Mouse (Mus musculus) lung, embryonic 14.5 days (tissue): Measurements from ENCODE around the gene Map9. TPM values are rescaled to one million over a fixed set of nuclear protein-coding genes. Genes with fewer than 3 reads are reported as not detected.

ENCODE experiments used
- ATAC-seq: fragments of 200-750 bp; cut with Nextera tagmentation; 2 replicates; pipeline ENCODE4 v1.8.0; 2017; ENCODE audit warnings: mild to moderate bottlenecking, moderate TSS enrichment, moderate library complexity; ENCODE audit not compliant: insufficient read depth
- DNase-seq: peaks from one replicate; pipeline ENCODE4 v3.0.0-alpha.2; 2015
- H3K27ac ChIP-seq: fragments of 300-500 bp; sonication (generic); 2 replicates; pipeline ENCODE4 v1.5.1; 2014; ENCODE audit warnings: low read depth, mild to moderate bottlenecking, moderate library complexity
- H3K27me3 ChIP-seq: fragments of 300-500 bp; sonication (generic); 2 replicates; pipeline ENCODE4 v1.6.1; 2014; ENCODE audit warnings: low read length, control low read depth; ENCODE audit not compliant: insufficient read depth
- H3K36me3 ChIP-seq: fragments of 300-500 bp; sonication (generic); 2 replicates; pipeline ENCODE4 v1.6.1; 2014; ENCODE audit warnings: control low read depth; ENCODE audit not compliant: insufficient read depth
- H3K4me1 ChIP-seq: fragments of 300-500 bp; sonication (generic); 2 replicates; pipeline ENCODE4 v1.6.1; 2014; ENCODE audit warnings: antibody characterized with exemption, control low read depth; ENCODE audit not compliant: insufficient read depth
- H3K4me2 ChIP-seq: fragments of 300-500 bp; sonication (generic); 2 replicates; pipeline ENCODE4 v1.6.1; 2014; ENCODE audit warnings: mild to moderate bottlenecking
- H3K4me3 ChIP-seq: fragments of 300-500 bp; sonication (generic); 2 replicates; pipeline ENCODE4 v1.5.1; 2014; ENCODE audit warnings: low read depth, low read length
- H3K9ac ChIP-seq: fragments of 300-500 bp; sonication (generic); 2 replicates; pipeline ENCODE4 v1.6.1; 2014
- H3K9me3 ChIP-seq: fragments of 300-500 bp; sonication (generic); 2 replicates; pipeline ENCODE4 v1.6.1; 2016; ENCODE audit warnings: low read depth, low read length, control low read depth
- CTCF ChIP-seq: IDR thresholded peaks from 2 replicates; pipeline ENCODE4 v1.5.1; 2016; ENCODE audit warnings: antibody characterized with exemption, low read depth
- WGBS: fragments of 180-500 bp; shearing (Covaris S2); extraction: QIAGEN DNeasy Blood & Tissue Kit; methylation state at CpG from one replicate; pipeline ENCODE4 v1.1.7; 2014; 5-methylcytosine and 5-hydroxymethylcytosine counted together
- polyA plus RNA-seq: library from polyadenylated mRNA; unstranded; fragments of >200 nt; fragmentation: Nextera tagmentation; extraction: Ambion mirVana; gene quantifications from 2 replicates; pipeline ENCODE4 v1.2.1, GENCODE M21; 2014

Gene Map9
- polyA plus RNA-seq, 1 experiment from 2014 or later, result 7.9 TPM

GRCm38 (mm10) chr3:82348277-82348860, 9.5 kb upstream of the Map9 start:
- H3K27ac ChIP-seq, result peak overlapping the region; percentile 61; the same call in 1 of the 2 replicates
- TF ChIP-seq CTCF, result no peak
- WGBS, result 9% methylated on average over 2 of the region's 2 CpGs
- no peak overlapping the region for H3K4me2 ChIP-seq
- H3K4me1 ChIP-seq, result peaks cover 4% of the 10 kb centered on the region; the same call in 1 of the 2 replicates
- no peak overlapping the region for H3K4me3 ChIP-seq
- DNase-seq (peak; percentile 82), ATAC-seq (peak; percentile 74)
- no peak overlapping the region for H3K9ac ChIP-seq
- H3K27me3 ChIP-seq, result no peaks in the 10 kb centered on the region
- no peaks in the 10 kb centered on the region for H3K36me3 ChIP-seq
- H3K9me3 ChIP-seq, result no peaks in the 10 kb centered on the region

- no peak overlapping the region for H3K4me3 ChIP-seq
- H3K27me3 ChIP-seq, result no peaks in the 10 kb centered on the region
- H3K9ac ChIP-seq, result no peak overlapping the region
- peak; percentile 59 for TF ChIP-seq CTCF
- WGBS, result 22% methylated on average over 2 of the region's 2 CpGs
- peak; percentile 84 for DNase-seq
- no peak for ATAC-seq
- no peak overlapping the region for H3K27ac ChIP-seq
- no peaks in the 10 kb centered on the region for H3K9me3 ChIP-seq
- peaks cover 4% of the 10 kb centered on the region; the same call in 1 of the 2 replicates for H3K4me1 ChIP-seq
- no peak overlapping the region for H3K4me2 ChIP-seq
- H3K36me3 ChIP-seq, result no peaks in the 10 kb centered on the region
These were observed 7.5 kb upstream of the Map9 start for GRCm38 (mm10) chr3:82350321-82350720.

- WGBS, result under 1% methylated on average over 5 of the region's 5 CpGs
- Histone ChIP-seq H3K9me3 (no peaks in the 10 kb centered on the region), H3K4me1 (no peaks in the 10 kb centered on the region), H3K27ac (no peak overlapping the region), H3K36me3 (no peaks in the 10 kb centered on the region), H3K4me2 (peak overlapping the region; percentile 85), H3K4me3 (peak overlapping the region; percentile 73), H3K9ac (peak overlapping the region; percentile 47; the same call in 1 of the 2 replicates), H3K27me3 (no peaks in the 10 kb centered on the region)
- TF ChIP-seq CTCF, result no peak
- ATAC-seq, result no peak
- DNase-seq, result no peak
These were observed 504 bp upstream of the Map9 start for GRCm38 (mm10) chr3:82357340-82357739.

GRCm38 (mm10) chr3:82359036-82359435, 1.2 kb downstream of the Map9 start:
- Histone ChIP-seq H3K9me3 (no peaks in the 10 kb centered on the region), H3K27ac (no peak overlapping the region), H3K9ac (no peak overlapping the region), H3K4me2 (no peak overlapping the region), H3K4me1 (no peaks in the 10 kb centered on the region), H3K4me3 (no peak overlapping the region), H3K36me3 (no peaks in the 10 kb centered on the region), H3K27me3 (no peaks in the 10 kb centered on the region)
- ATAC-seq, result no peak
- WGBS, result 84% methylated on average over 8 of the region's 8 CpGs
- TF ChIP-seq CTCF, result no peak
- DNase-seq, result no peak

GRCm38 (mm10) chr3:82362452-82362851, 4.6 kb downstream of the Map9 start:
- no peaks in the 10 kb centered on the region for H3K9me3 ChIP-seq
- peak; percentile 68 for TF ChIP-seq CTCF
- no peaks in the 10 kb centered on the region for H3K36me3 ChIP-seq
- 24% methylated on average over 4 of the region's 4 CpGs for WGBS
- no peaks in the 10 kb centered on the region for H3K27me3 ChIP-seq
- H3K4me2 ChIP-seq, result no peak overlapping the region
- H3K4me3 ChIP-seq, result no peak overlapping the region
- no peak overlapping the region for H3K9ac ChIP-seq
- ATAC-seq, result no peak
- H3K4me1 ChIP-seq, result no peaks in the 10 kb centered on the region
- H3K27ac ChIP-seq, result no peak overlapping the region
- peak; percentile 78 for DNase-seq

- Histone ChIP-seq H3K4me2 (no peak overlapping the region), H3K27ac (no peak overlapping the region), H3K9me3 (no peaks in the 10 kb centered on the region), H3K4me1 (no peaks in the 10 kb centered on the region; the same call in 1 of the 2 replicates), H3K27me3 (no peaks in the 10 kb centered on the region), H3K36me3 (no peaks in the 10 kb centered on the region), H3K9ac (no peak overlapping the region), H3K4me3 (no peak overlapping the region)
- WGBS, result 69% methylated on average over 8 of the region's 8 CpGs
- peak; percentile 61 for DNase-seq
- ATAC-seq, result peak; percentile 35; the same call in 1 of the 2 replicates
- no peak for TF ChIP-seq CTCF
These were observed 6.7 kb downstream of the Map9 start for GRCm38 (mm10) chr3:82364505-82364904.

GRCm38 (mm10) chr3:82364988-82365387, 7.1 kb downstream of the Map9 start:
- Histone ChIP-seq H3K27me3 (no peaks in the 10 kb centered on the region), H3K9me3 (no peaks in the 10 kb centered on the region), H3K9ac (no peak overlapping the region), H3K27ac (no peak overlapping the region), H3K36me3 (no peaks in the 10 kb centered on the region), H3K4me3 (no peak overlapping the region), H3K4me1 (peaks cover 4% of the 10 kb centered on the region), H3K4me2 (no peak overlapping the region)
- peak; percentile 79 for DNase-seq
- 0 out of 2 replicates have a peak, but pooled peaks have one; percentile 12 for ATAC-seq
- 38% methylated on average over 4 of the region's 4 CpGs for WGBS
- TF ChIP-seq CTCF, result peak; percentile 92
